Mouse (Mus musculus): ENCODE measurements around the gene Gm340.

GRCm38 (mm10) chr19:41613325-41614087 lies 31.3 kb downstream of the Gm340 start:
- TF ChIP-seq CTCF (IDR thresholded peaks at IDR 0.05; ENCODE audit: control insufficient read depth, insufficient read depth, insufficient read length) (no peak), MYOD1 (IDR thresholded peaks at IDR 0.05; ENCODE audit: control insufficient read depth, insufficient read length, low read depth) (no peak), USF1 (IDR thresholded peaks at IDR 0.05; ENCODE audit: low read depth) (no peak), MAX (IDR thresholded peaks at IDR 0.05) (no peak), MYOG (IDR thresholded peaks at IDR 0.05; ENCODE audit: control insufficient read depth, extremely low read depth, insufficient read length) (no peak), CEBPB (IDR thresholded peaks at IDR 0.05; ENCODE audit: low read depth) (no peak), FOSL1 (IDR thresholded peaks at IDR 0.05; ENCODE audit: insufficient read depth, low read length, poor library complexity, severe bottlenecking) (no peak)

All from C2C12 (cell line).